Mouse (Mus musculus) CH12.LX (cell line): ENCODE measurements around the gene Adamtsl5. TPM values are rescaled to one million over a fixed set of nuclear protein-coding genes. Genes with fewer than 3 reads are reported as not detected.

ENCODE experiments used
- DNase-seq: peaks from one replicate; pipeline ENCODE4 v3.0.0-alpha.2; 2013; ENCODE audit errors: extremely low read depth
- H3K27ac ChIP-seq: 2 replicates; pipeline ENCODE4 v1.5.1; 2012; ENCODE audit warnings: low read depth, mild to moderate bottlenecking, control low read depth, moderate library complexity; ENCODE audit not compliant: insufficient read depth
- H3K27me3 ChIP-seq: replicated peaks from 2 replicates; pipeline ENCODE3; 2012; ENCODE audit warnings: inconsistent platforms
- H3K36me3 ChIP-seq, 2 experiments: replicated peaks in 1 of 2; 2 replicates each; pipeline versions ENCODE3 to v1.6.1; 2012; ENCODE audit warnings: inconsistent platforms in 1 of 2, low read length in 1 of 2, mild to moderate bottlenecking in 1 of 2, mixed read lengths in 1 of 2, moderate library complexity in 1 of 2; ENCODE audit not compliant: control insufficient read depth in 1 of 2, insufficient read depth in 1 of 2
- H3K4me1 ChIP-seq, 2 experiments: 2 replicates each; pipeline ENCODE4 v1.6.1; 2012; ENCODE audit warnings: inconsistent platforms in 1 of 2, moderate library complexity in 1 of 2; ENCODE audit not compliant: insufficient read depth in 2 of 2, control insufficient read depth in 1 of 2
- H3K4me2 ChIP-seq: 2 replicates; pipeline ENCODE4 v1.6.1; 2012; ENCODE audit warnings: low read depth, mild to moderate bottlenecking, control low read depth; ENCODE audit not compliant: poor library complexity, insufficient read depth, severe bottlenecking
- H3K4me3 ChIP-seq, 3 experiments: fragments of 150-350 bp in 1 of 3; sonication (generic) in 1 of 3; replicated peaks in 1 of 3; 2 replicates each; pipeline versions ENCODE3 to v1.5.1; 2011 to 2012; ENCODE audit warnings: low read depth in 2 of 3, low read length in 2 of 3, mild to moderate bottlenecking in 2 of 3, moderate library complexity in 2 of 3, control low read depth in 1 of 3, improper control_type of control experiment in 1 of 3, inconsistent platforms in 1 of 3, mixed read lengths in 1 of 3; ENCODE audit not compliant: poor library complexity in 1 of 3
- H3K79me2 ChIP-seq: replicated peaks from 2 replicates; pipeline ENCODE4 v1.6.1; 2012; ENCODE audit warnings: mild to moderate bottlenecking, moderate library complexity; ENCODE audit not compliant: control insufficient read depth, poor library complexity, insufficient read depth, severe bottlenecking; ENCODE audit errors: extremely low read depth
- H3K9ac ChIP-seq: 2 replicates; pipeline ENCODE4 v1.6.1; 2012; ENCODE audit warnings: low read depth, mild to moderate bottlenecking, control low read depth, moderate library complexity; ENCODE audit not compliant: insufficient read depth
- H3K9me3 ChIP-seq: replicated peaks from 2 replicates; pipeline ENCODE3; 2012; ENCODE audit warnings: low read length, inconsistent platforms, mixed read lengths
- BHLHE40 ChIP-seq: IDR thresholded peaks from 2 replicates; pipeline ENCODE4 v1.6.1; 2011; ENCODE audit warnings: mild to moderate bottlenecking, low read depth, low read length, improper control_type of control experiment
- CHD1 ChIP-seq: IDR thresholded peaks from 2 replicates; pipeline ENCODE4 v1.6.1; 2012; ENCODE audit warnings: low read depth, low read length, improper control_type of control experiment, inconsistent platforms
- CTCF ChIP-seq, 2 experiments: IDR thresholded peaks in 1 of 2; conservative IDR thresholded peaks in 1 of 2; 2 replicates each; pipeline ENCODE4 v1.5.1; 2011 to 2012; ENCODE audit warnings: low read depth in 2 of 2, low read length in 2 of 2, improper control_type of control experiment in 1 of 2, inconsistent platforms in 1 of 2, mild to moderate bottlenecking in 1 of 2, moderate library complexity in 1 of 2
- E2F4 ChIP-seq: IDR thresholded peaks from 2 replicates; pipeline ENCODE4 v1.6.1; 2011; ENCODE audit warnings: low read depth, low read length, improper control_type of control experiment; ENCODE audit not compliant: insufficient replicate concordance
- EP300 ChIP-seq: IDR thresholded peaks from 2 replicates; pipeline ENCODE4 v1.6.1; 2011; ENCODE audit warnings: low read length, improper control_type of control experiment
- ETS1 ChIP-seq: conservative IDR thresholded peaks from 2 replicates; pipeline ENCODE4 v1.6.1; 2012; ENCODE audit warnings: low read depth, mild to moderate bottlenecking, inconsistent platforms, low read length, improper control_type of control experiment, moderate library complexity
- GABPA ChIP-seq: IDR thresholded peaks from 2 replicates; pipeline ENCODE4 v1.6.1; 2012; ENCODE audit warnings: low read depth, low read length, improper control_type of control experiment, inconsistent platforms; ENCODE audit not compliant: insufficient replicate concordance
- HCFC1 ChIP-seq: IDR thresholded peaks from 2 replicates; pipeline ENCODE4 v1.6.1; 2012; ENCODE audit warnings: low read depth, mild to moderate bottlenecking, inconsistent platforms, low read length, improper control_type of control experiment
- IRF4 ChIP-seq: IDR thresholded peaks from 2 replicates; pipeline ENCODE4 v1.6.1; 2014; ENCODE audit warnings: low read depth, mild to moderate bottlenecking, inconsistent platforms, low read length, improper control_type of control experiment
- JUN ChIP-seq: IDR thresholded peaks from 2 replicates; pipeline ENCODE4 v1.6.1; 2011; ENCODE audit warnings: low read depth, mild to moderate bottlenecking, low read length, improper control_type of control experiment, moderate library complexity; ENCODE audit not compliant: insufficient read depth
- KAT2A ChIP-seq: IDR thresholded peaks from 2 replicates; pipeline ENCODE4 v1.6.1; 2012; ENCODE audit warnings: low read length, improper control_type of control experiment, inconsistent platforms; ENCODE audit not compliant: insufficient replicate concordance
- MAX ChIP-seq: IDR thresholded peaks from 2 replicates; pipeline ENCODE4 v1.6.1; 2011; ENCODE audit warnings: low read length, improper control_type of control experiment
- MXI1 ChIP-seq: IDR thresholded peaks from 2 replicates; pipeline ENCODE4 v1.6.1; 2011; ENCODE audit warnings: mild to moderate bottlenecking, low read depth, low read length, improper control_type of control experiment
- NRF1 ChIP-seq: IDR thresholded peaks from 2 replicates; pipeline ENCODE4 v1.6.1; 2014; ENCODE audit warnings: low read depth, mild to moderate bottlenecking, inconsistent platforms, low read length, improper control_type of control experiment, moderate library complexity
- POLR2A ChIP-seq: IDR thresholded peaks from 2 replicates; pipeline ENCODE4 v1.6.1; 2011; ENCODE audit warnings: low read depth, mild to moderate bottlenecking, improper control_type of control experiment, low read length
- POLR2AphosphoS2 ChIP-seq: IDR thresholded peaks from 2 replicates; pipeline ENCODE4 v1.6.1; 2011; ENCODE audit warnings: low read depth, low read length, improper control_type of control experiment
- RAD21 ChIP-seq: IDR thresholded peaks from 2 replicates; pipeline ENCODE4 v1.6.1; 2011; ENCODE audit warnings: low read depth, mild to moderate bottlenecking, low read length, improper control_type of control experiment, moderate library complexity
- SIN3A ChIP-seq: IDR thresholded peaks from 2 replicates; pipeline ENCODE4 v1.6.1; 2012; ENCODE audit warnings: low read length, improper control_type of control experiment, inconsistent platforms
- TCF12 ChIP-seq: IDR thresholded peaks from 2 replicates; pipeline ENCODE4 v1.6.1; 2014; ENCODE audit warnings: low read depth, mild to moderate bottlenecking, inconsistent platforms, low read length, improper control_type of control experiment
- USF1 ChIP-seq: IDR thresholded peaks from 2 replicates; pipeline ENCODE4 v1.6.1; 2014; ENCODE audit warnings: low read depth, mild to moderate bottlenecking, inconsistent platforms, low read length, improper control_type of control experiment
- ZKSCAN1 ChIP-seq: IDR thresholded peaks from 2 replicates; pipeline ENCODE4 v1.6.1; 2012; ENCODE audit warnings: low read depth, inconsistent platforms, low read length, improper control_type of control experiment, borderline replicate concordance
- ZNF384 ChIP-seq: IDR thresholded peaks from 2 replicates; pipeline ENCODE4 v1.6.1; 2012; ENCODE audit warnings: low read depth, low read length, improper control_type of control experiment, inconsistent platforms
- dilution Hi-C: fragments of 300-500 bp; cut with MboI; formaldehyde crosslinking; loops from 2 replicates; pipeline ENCODE4 v1.14.3; 2020; ENCODE audit warnings: low sequenced_read_pairs; ENCODE audit not compliant: extremely low pct_unique_long_range_greater_than_20kb, extremely low pct_ligation_motif_present
- in situ Hi-C: fragments of 300-500 bp; cut with MboI; formaldehyde crosslinking; loops from 3 replicates; pipeline ENCODE4 v1.14.3; 2019; ENCODE audit warnings: low sequenced_read_pairs, low pct_ligation_motif_present, low pct_unique_long_range_greater_than_20kb, mixed read lengths
- polyA plus RNA-seq: library from polyadenylated mRNA; unstranded; fragments of >175 nt; gene quantifications from 2 replicates; pipeline ENCODE4 v1.2.1, GENCODE M21; 2012; ENCODE audit warnings: low read depth; ENCODE audit not compliant: insufficient read length
- total RNA-seq, 2 experiments: library from RNA; depleted of rRNA; stranded (reverse); fragments of 300-350 nt in 1 of 2; fragments of >200 nt in 1 of 2; gene quantifications; 2 replicates each; pipeline ENCODE4 v1.2.3; 2012 to 2014

Adamtsl5 gene
- total and polyA plus RNA-seq, 3 experiments, result 0.16 to 0.55 (median 0.27) TPM

- TF ChIP-seq MXI1 (no peak), BHLHE40 (peak; percentile 29), CHD1 (no peak), GABPA (no peak), IRF4 (peak; percentile 39; the same call in 1 of the 2 replicates), E2F4 (no peak), RAD21 (peak; percentile 64), JUN (no peak), EP300 (no peak), MAX (0 out of 2 replicates have a peak, but pooled peaks have one; percentile 24), TCF12 (0 out of 2 replicates have a peak, but pooled peaks have one; percentile 34), POLR2A (no peak), HCFC1 (no peak), SIN3A (no peak), CTCF (conservative IDR thresholded peaks at IDR 0.05 in 1 of 2, IDR thresholded peaks at IDR 0.05 in 1 of 2; ENCODE audit: low read depth in 2 of 2, low read length in 2 of 2) (peak; percentile 85 to 94), USF1 (no peak), ETS1 (no peak), POLR2AphosphoS2 (no peak), KAT2A (no peak)
These were observed 2.1 kb upstream of the Adamtsl5 start (continued) for GRCm38 (mm10) chr10:80350292-80350691.

DNA sequence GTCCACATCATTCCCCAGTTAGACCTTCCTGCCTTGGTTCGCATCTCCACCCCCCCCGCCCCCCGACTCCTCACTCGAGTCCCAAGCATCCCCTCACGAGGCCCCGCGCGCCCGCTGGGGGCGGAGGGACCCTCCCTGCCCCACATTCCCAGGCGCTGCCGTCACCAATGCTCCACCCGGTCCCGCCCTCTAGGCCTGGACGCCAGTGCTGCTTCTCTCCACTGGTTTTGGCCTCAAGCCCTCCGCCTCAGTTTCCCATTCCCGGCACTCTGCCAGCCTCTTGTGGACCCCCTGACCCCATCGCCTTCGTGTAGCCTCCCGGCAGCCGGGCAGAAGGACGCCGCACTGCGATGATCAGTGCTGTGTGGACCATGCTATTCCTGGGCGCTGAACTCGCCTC, 769 bp upstream of the Adamtsl5 start:
- dilution Hi-C loops, result no loop called here
- TF ChIP-seq ZNF384 (no peak), SIN3A (no peak), POLR2A (no peak), KAT2A (no peak), ZKSCAN1 (no peak), NRF1 (no peak)
- TF ChIP-seq, all 38 proteins: peak for 0
- H3K79me2 ChIP-seq, result no peaks in the 10 kb centered on the region
- H3K4me2 ChIP-seq, result no peak overlapping the region
- H3K27me3 ChIP-seq, result peaks cover 85% of the 10 kb centered on the region
- no peaks in the 10 kb centered on the region for H3K9me3 ChIP-seq
- peaks cover 3 to 10% of the 10 kb centered on the region in 2 experiments for H3K4me1 ChIP-seq
- in situ Hi-C loops, result loop anchor here (5.0 kb wide), 1 partner anchor 172 kb away; the partner anchor contains the start of gene Efna2
- no peak overlapping the region for H3K27ac ChIP-seq
- no peak overlapping the region for H3K4me3 ChIP-seq
- no peak for DNase-seq
- no peaks in the 10 kb centered on the region for H3K36me3 ChIP-seq
- no peak overlapping the region for H3K9ac ChIP-seq
